Mouse (Mus musculus) heart, embryonic 11.5 days (tissue): ENCODE data around the gene Syt12. TPM values are rescaled to one million over a fixed set of nuclear protein-coding genes. Genes with fewer than 3 reads are reported as not detected.

ENCODE experiments used
- ATAC-seq: fragments of 200-750 bp; cut with Nextera tagmentation; replicated peaks from 2 replicates; pipeline ENCODE4 v1.8.0; 2017; ENCODE audit warnings: moderate library complexity; ENCODE audit not compliant: insufficient number of reproducible peaks, low FRiP score, low TSS enrichment
- H3K27ac ChIP-seq: fragments of 300-500 bp; sonication (generic); 2 replicates; pipeline ENCODE4 v1.5.1; 2014; ENCODE audit warnings: mild to moderate bottlenecking, low read depth, low read length
- H3K27me3 ChIP-seq: fragments of 300-500 bp; sonication (generic); 2 replicates; pipeline ENCODE4 v1.6.1; 2014; ENCODE audit warnings: mild to moderate bottlenecking, low read length, mixed read lengths; ENCODE audit not compliant: control insufficient read depth, insufficient read depth
- H3K36me3 ChIP-seq: fragments of 300-500 bp; sonication (generic); 2 replicates; pipeline ENCODE4 v1.6.1; 2014; ENCODE audit warnings: mild to moderate bottlenecking, low read length, moderate library complexity, mixed read lengths; ENCODE audit not compliant: control insufficient read depth, insufficient read depth
- H3K4me1 ChIP-seq: fragments of 300-500 bp; sonication (generic); 2 replicates; pipeline ENCODE4 v1.6.1; 2014; ENCODE audit warnings: low read length; ENCODE audit not compliant: control insufficient read depth, insufficient read depth
- H3K4me2 ChIP-seq: fragments of 300-500 bp; sonication (generic); 2 replicates; pipeline ENCODE4 v1.6.1; 2014; ENCODE audit warnings: mild to moderate bottlenecking, moderate library complexity
- H3K4me3 ChIP-seq: fragments of 300-500 bp; sonication (generic); 2 replicates; pipeline ENCODE4 v1.5.1; 2014; ENCODE audit warnings: low read depth, low read length
- H3K9ac ChIP-seq: fragments of 300-500 bp; sonication (generic); 2 replicates; pipeline ENCODE4 v1.6.1; 2014; ENCODE audit warnings: mild to moderate bottlenecking, low read depth, low read length, moderate library complexity
- H3K9me3 ChIP-seq: fragments of 300-500 bp; sonication (generic); replicated peaks from 2 replicates; pipeline ENCODE4 v1.6.1; 2016; ENCODE audit warnings: low read length; ENCODE audit not compliant: control insufficient read depth
- WGBS: fragments of 180-500 bp; shearing (Covaris S2); extraction: QIAGEN DNeasy Blood & Tissue Kit; methylation state at CpG from one replicate; pipeline ENCODE4 v1.1.7; 2014; ENCODE audit not compliant: insufficient replicate concordance; 5-methylcytosine and 5-hydroxymethylcytosine counted together
- polyA plus RNA-seq: library from polyadenylated mRNA; unstranded; fragments of >200 nt; fragmentation: Nextera tagmentation; extraction: Ambion mirVana; gene quantifications from 2 replicates; pipeline ENCODE4 v1.2.1, GENCODE M21; 2014

Gene Syt12
- polyA plus RNA-seq, 1 experiment from 2014 or later, result 1.3 TPM

DNA sequence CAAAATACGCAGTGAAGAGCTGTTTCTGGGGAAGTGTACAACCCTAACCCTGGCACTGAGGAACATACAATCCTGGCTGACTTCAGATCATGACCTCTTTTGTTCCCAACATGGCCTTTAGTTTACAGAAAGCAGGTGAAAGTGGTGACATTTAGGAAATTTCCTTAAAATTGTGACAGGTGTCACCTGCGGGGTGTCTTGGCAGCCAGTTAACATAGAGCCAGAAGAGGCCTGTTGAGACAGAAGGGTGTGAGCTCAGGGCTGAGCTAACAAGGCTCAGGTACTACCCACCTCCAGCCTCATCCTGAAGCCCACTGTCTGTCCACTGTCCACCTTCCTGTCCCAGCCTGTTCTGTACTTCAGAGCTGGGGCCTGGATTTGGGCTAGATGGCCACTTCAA lies 2.8 kb upstream of the Syt12 start:
- H3K36me3 ChIP-seq, result no peaks in the 10 kb centered on the region
- no peaks in the 10 kb centered on the region for H3K9me3 ChIP-seq
- ATAC-seq, result no peak
- no peak overlapping the region for H3K4me2 ChIP-seq
- H3K27me3 ChIP-seq, result peaks cover 19% of the 10 kb centered on the region
- no peak overlapping the region for H3K9ac ChIP-seq
- peaks cover 6% of the 10 kb centered on the region; the same call in 1 of the 2 replicates for H3K4me1 ChIP-seq
- 84% methylated on average over 2 of the region's 2 CpGs for WGBS
- H3K4me3 ChIP-seq, result no peak overlapping the region
- no peak overlapping the region for H3K27ac ChIP-seq

GRCm38 (mm10) chr19:4478190-4478516 lies 906 bp upstream of the Syt12 start:
- ATAC-seq, result no peak
- Histone ChIP-seq H3K36me3 (no peaks in the 10 kb centered on the region), H3K27me3 (peaks cover 27% of the 10 kb centered on the region), H3K4me2 (peak overlapping the region; percentile 45), H3K4me3 (no peak overlapping the region), H3K9me3 (no peaks in the 10 kb centered on the region), H3K9ac (no peak overlapping the region), H3K4me1 (peaks cover 6% of the 10 kb centered on the region; the same call in 1 of the 2 replicates), H3K27ac (no peak overlapping the region)
- WGBS, result 33% methylated on average over 1 of the region's 1 CpGs

DNA sequence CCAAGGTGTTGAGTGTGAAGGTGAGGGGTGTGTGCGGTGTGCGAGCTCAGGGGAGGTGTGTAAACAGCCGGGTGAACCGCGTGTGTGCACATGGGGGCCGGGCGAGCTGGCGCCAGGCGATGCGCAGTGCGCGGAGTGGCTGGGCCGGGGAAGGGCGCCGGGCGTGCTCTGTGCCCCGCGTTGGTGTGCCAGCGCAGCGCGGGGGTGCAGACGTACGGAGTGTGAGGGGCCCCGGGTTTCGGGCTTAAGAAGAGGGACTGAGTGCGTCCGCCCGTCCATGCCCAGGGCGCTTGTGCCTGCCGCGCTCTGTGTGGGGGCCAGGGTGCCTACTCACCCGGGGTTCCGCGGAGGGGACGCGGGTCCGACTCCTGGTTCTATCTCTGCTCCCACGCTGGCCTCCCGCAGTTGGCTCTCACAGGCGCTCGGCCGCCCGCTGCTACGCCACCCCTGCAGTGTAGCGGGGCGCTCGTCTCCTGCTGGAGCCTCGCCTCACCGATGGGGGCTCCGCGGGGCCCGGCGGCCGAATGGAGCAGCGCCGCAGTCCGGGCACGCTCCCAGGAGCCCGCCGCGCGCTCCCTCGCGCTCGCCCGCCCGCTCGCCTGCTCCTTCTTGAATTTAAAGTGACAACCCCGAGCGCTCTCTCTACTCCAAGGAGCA lies 518 bp downstream of the Syt12 start:
- Histone ChIP-seq H3K27me3 (peaks cover 27% of the 10 kb centered on the region), H3K4me2 (peak overlapping the region; percentile 94), H3K4me1 (peaks cover 6% of the 10 kb centered on the region; the same call in 1 of the 2 replicates), H3K27ac (no peak overlapping the region), H3K9ac (peak overlapping the region; percentile 66), H3K4me3 (peak overlapping the region; percentile 54), H3K9me3 (no peaks in the 10 kb centered on the region), H3K36me3 (no peaks in the 10 kb centered on the region)
- ATAC-seq, result 0 out of 2 replicates have a peak, but pooled peaks have one; percentile 17
- WGBS, result under 1% methylated on average over 70 of the region's 70 CpGs

- peaks cover 27% of the 10 kb centered on the region for H3K27me3 ChIP-seq
- no peak overlapping the region for H3K4me3 ChIP-seq
- WGBS, result 65% methylated on average over 11 of the region's 11 CpGs
- H3K4me1 ChIP-seq, result peaks cover 6% of the 10 kb centered on the region; the same call in 1 of the 2 replicates
- H3K27ac ChIP-seq, result no peak overlapping the region
- no peaks in the 10 kb centered on the region for H3K9me3 ChIP-seq
- H3K4me2 ChIP-seq, result no peak overlapping the region
- no peak overlapping the region for H3K9ac ChIP-seq
- H3K36me3 ChIP-seq, result no peaks in the 10 kb centered on the region
- no peak for ATAC-seq
These were observed 1.9 kb downstream of the Syt12 start for GRCm38 (mm10) chr19:4475224-4475925.

- H3K9ac ChIP-seq, result no peak overlapping the region
- no peak overlapping the region for H3K4me3 ChIP-seq
- no peak overlapping the region for H3K4me2 ChIP-seq
- H3K27me3 ChIP-seq, result peaks cover 27% of the 10 kb centered on the region
- H3K36me3 ChIP-seq, result no peaks in the 10 kb centered on the region
- no peak for ATAC-seq
- H3K4me1 ChIP-seq, result peaks cover 6% of the 10 kb centered on the region; the same call in 1 of the 2 replicates
- 43% methylated on average over 3 of the region's 3 CpGs for WGBS
- H3K9me3 ChIP-seq, result no peaks in the 10 kb centered on the region
- no peak overlapping the region for H3K27ac ChIP-seq
These were observed 2.5 kb downstream of the Syt12 start for GRCm38 (mm10) chr19:4474739-4475138.

DNA sequence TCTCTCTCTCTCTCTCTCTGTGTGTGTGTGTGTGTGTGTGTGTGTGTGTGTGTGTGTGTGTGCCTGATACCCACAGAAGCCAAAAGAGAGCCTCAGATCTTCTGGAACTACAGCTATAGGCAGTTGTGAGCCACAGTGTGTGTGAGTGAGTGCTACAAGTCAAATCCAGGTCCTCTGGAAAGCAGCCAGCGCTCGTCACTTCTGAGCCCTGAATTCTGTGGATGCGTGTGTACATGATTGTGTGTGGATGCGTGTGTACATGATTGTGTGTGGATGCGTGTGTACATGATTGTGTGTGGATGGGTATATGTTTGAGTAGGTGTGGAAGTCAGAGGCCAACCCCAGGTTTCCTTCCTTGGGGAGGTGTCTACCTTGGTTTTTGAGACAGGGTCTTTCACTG lies 3.7 kb downstream of the Syt12 start:
- Histone ChIP-seq H3K27ac (no peak overlapping the region), H3K27me3 (peaks cover 27% of the 10 kb centered on the region), H3K36me3 (no peaks in the 10 kb centered on the region), H3K4me3 (no peak overlapping the region), H3K4me1 (peaks cover 6% of the 10 kb centered on the region; the same call in 1 of the 2 replicates), H3K4me2 (no peak overlapping the region), H3K9ac (no peak overlapping the region), H3K9me3 (no peaks in the 10 kb centered on the region)
- 86% methylated on average over 5 of the region's 5 CpGs for WGBS
- no peak for ATAC-seq

GRCm38 (mm10) chr19:4468363-4468762 lies 8.9 kb downstream of the Syt12 start:
- Histone ChIP-seq H3K27ac (no peak overlapping the region), H3K4me3 (no peak overlapping the region), H3K27me3 (no peaks in the 10 kb centered on the region), H3K9me3 (no peaks in the 10 kb centered on the region), H3K9ac (no peak overlapping the region), H3K36me3 (no peaks in the 10 kb centered on the region), H3K4me2 (no peak overlapping the region), H3K4me1 (no peaks in the 10 kb centered on the region)
- no peak for ATAC-seq
- WGBS, result 23% methylated on average over 5 of the region's 5 CpGs

- H3K4me3 ChIP-seq, result no peak overlapping the region
- H3K9me3 ChIP-seq, result no peaks in the 10 kb centered on the region
- no peaks in the 10 kb centered on the region for H3K36me3 ChIP-seq
- no peaks in the 10 kb centered on the region for H3K4me1 ChIP-seq
- WGBS, result 80% methylated on average over 4 of the region's 4 CpGs
- no peak for ATAC-seq
- H3K27me3 ChIP-seq, result no peaks in the 10 kb centered on the region
- H3K27ac ChIP-seq, result no peak overlapping the region
- no peak overlapping the region for H3K9ac ChIP-seq
- no peak overlapping the region for H3K4me2 ChIP-seq
These were observed 12.6 kb downstream of the Syt12 start for GRCm38 (mm10) chr19:4464666-4465065.

DNA sequence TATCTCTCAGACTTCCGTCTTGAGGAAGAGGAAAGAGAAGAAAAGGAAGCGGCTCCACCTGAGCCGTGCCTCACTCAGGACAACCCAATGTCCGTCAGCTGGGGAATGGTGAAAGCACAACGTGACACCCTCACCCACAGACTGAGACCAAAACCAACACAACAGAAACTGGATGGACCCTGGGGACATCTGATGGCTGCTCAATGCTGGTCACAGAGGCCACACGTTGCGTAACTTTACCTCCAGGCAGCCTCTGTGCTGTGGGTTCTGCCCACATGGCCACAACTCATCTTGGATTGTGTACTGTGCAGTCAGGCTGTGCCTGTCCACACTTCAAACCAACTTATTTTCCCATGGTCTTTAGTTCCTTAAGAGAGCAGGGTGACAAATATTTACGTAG lies 15.3 kb downstream of the Syt12 start:
- H3K4me1 ChIP-seq, result no peaks in the 10 kb centered on the region
- no peaks in the 10 kb centered on the region for H3K9me3 ChIP-seq
- 71% methylated on average over 8 of the region's 8 CpGs for WGBS
- H3K27me3 ChIP-seq, result no peaks in the 10 kb centered on the region
- no peak overlapping the region for H3K4me2 ChIP-seq
- no peaks in the 10 kb centered on the region for H3K36me3 ChIP-seq
- no peak overlapping the region for H3K9ac ChIP-seq
- no peak for ATAC-seq
- H3K27ac ChIP-seq, result no peak overlapping the region
- no peak overlapping the region for H3K4me3 ChIP-seq
